Mouse (Mus musculus): ENCODE results near the gene Pgap2.

Gene Pgap2

GRCm38 (mm10) chr7:102239591-102239990, 29.6 kb downstream of the Pgap2 start:
- in situ Hi-C loops (cut with MboI; ENCODE audit: low sequenced_read_pairs), result no loop called here

- in situ Hi-C loops (cut with MboI; ENCODE audit: low sequenced_read_pairs), result no loop called here
These were observed 32.4 kb downstream of the Pgap2 start for GRCm38 (mm10) chr7:102242371-102242770.

GRCm38 (mm10) chr7:102242917-102243316, 32.9 kb downstream of the Pgap2 start:
- in situ Hi-C loops (cut with MboI; ENCODE audit: low sequenced_read_pairs), result no loop called here

GRCm38 (mm10) chr7:102243870-102244269, 33.9 kb downstream of the Pgap2 start:
- in situ Hi-C loops (cut with MboI; ENCODE audit: low sequenced_read_pairs), result no loop called here

GRCm38 (mm10) chr7:102244782-102245535, 35.0 kb downstream of the Pgap2 start:
- in situ Hi-C loops (cut with MboI; ENCODE audit: low sequenced_read_pairs), result no loop called here

- in situ Hi-C loops (cut with MboI; ENCODE audit: low sequenced_read_pairs), result no loop called here
These were observed 35.8 kb downstream of the Pgap2 start for GRCm38 (mm10) chr7:102245775-102246174.

- in situ Hi-C loops (cut with MboI; ENCODE audit: low sequenced_read_pairs), result no loop called here
These were observed 36.3 kb downstream of the Pgap2 start for GRCm38 (mm10) chr7:102246265-102246664.

- in situ Hi-C loops (cut with MboI; ENCODE audit: low sequenced_read_pairs), result no loop called here
These were observed 37.2 kb downstream of the Pgap2 start for GRCm38 (mm10) chr7:102246956-102247797.

- in situ Hi-C loops (cut with MboI; ENCODE audit: low sequenced_read_pairs), result no loop called here
These were observed 38.8 kb downstream of the Pgap2 start for GRCm38 (mm10) chr7:102248691-102249404.

- in situ Hi-C loops (cut with MboI; ENCODE audit: low sequenced_read_pairs), result no loop called here
These were observed 39.5 kb downstream of the Pgap2 start for GRCm38 (mm10) chr7:102249531-102249895.

GRCm38 (mm10) chr7:102249896-102250630, 40.1 kb downstream of the Pgap2 start:
- in situ Hi-C loops (cut with MboI; ENCODE audit: low sequenced_read_pairs), result loop anchor here (5.0 kb wide), 1 partner anchor 182 kb away; no protein-coding TSS in a partner anchor

GRCm38 (mm10) chr7:102250631-102251214, 40.7 kb downstream of the Pgap2 start:
- in situ Hi-C loops (cut with MboI; ENCODE audit: low sequenced_read_pairs), result loop anchor here (5.0 kb wide), 1 partner anchor 182 kb away; no protein-coding TSS in a partner anchor

- in situ Hi-C loops (cut with MboI; ENCODE audit: low sequenced_read_pairs), result loop anchor here (5.0 kb wide), 1 partner anchor 179 kb away; no protein-coding TSS in a partner anchor
These were observed 43.6 kb downstream of the Pgap2 start for GRCm38 (mm10) chr7:102253631-102254030.

- in situ Hi-C loops (cut with MboI; ENCODE audit: low sequenced_read_pairs), result no loop called here
These were observed 45.9 kb downstream of the Pgap2 start, which contains the start of gene Rhog for GRCm38 (mm10) chr7:102255954-102256353. Rhog (minus strand) TSS chr7:102256054.

- in situ Hi-C loops (cut with MboI; ENCODE audit: low sequenced_read_pairs), result no loop called here
These were observed 46.6 kb downstream of the Pgap2 start for GRCm38 (mm10) chr7:102256636-102257035.

- in situ Hi-C loops (cut with MboI; ENCODE audit: low sequenced_read_pairs), result no loop called here
These were observed 48.2 kb downstream of the Pgap2 start for GRCm38 (mm10) chr7:102258189-102258588.

GRCm38 (mm10) chr7:102258753-102259152, 48.7 kb downstream of the Pgap2 start:
- in situ Hi-C loops (cut with MboI; ENCODE audit: low sequenced_read_pairs), result no loop called here

- in situ Hi-C loops (cut with MboI; ENCODE audit: low sequenced_read_pairs), result no loop called here
These were observed 49.9 kb downstream of the Pgap2 start for GRCm38 (mm10) chr7:102259716-102260479.

GRCm38 (mm10) chr7:102260518-102260917, 50.5 kb downstream of the Pgap2 start:
- in situ Hi-C loops (cut with MboI; ENCODE audit: low sequenced_read_pairs), result no loop called here
